Mouse (Mus musculus): ENCODE measurements around the gene Tet3.
A peak's percentile ranks its signal among the peaks of the same experiment; 100 is the strongest.

Gene Tet3

DNA sequence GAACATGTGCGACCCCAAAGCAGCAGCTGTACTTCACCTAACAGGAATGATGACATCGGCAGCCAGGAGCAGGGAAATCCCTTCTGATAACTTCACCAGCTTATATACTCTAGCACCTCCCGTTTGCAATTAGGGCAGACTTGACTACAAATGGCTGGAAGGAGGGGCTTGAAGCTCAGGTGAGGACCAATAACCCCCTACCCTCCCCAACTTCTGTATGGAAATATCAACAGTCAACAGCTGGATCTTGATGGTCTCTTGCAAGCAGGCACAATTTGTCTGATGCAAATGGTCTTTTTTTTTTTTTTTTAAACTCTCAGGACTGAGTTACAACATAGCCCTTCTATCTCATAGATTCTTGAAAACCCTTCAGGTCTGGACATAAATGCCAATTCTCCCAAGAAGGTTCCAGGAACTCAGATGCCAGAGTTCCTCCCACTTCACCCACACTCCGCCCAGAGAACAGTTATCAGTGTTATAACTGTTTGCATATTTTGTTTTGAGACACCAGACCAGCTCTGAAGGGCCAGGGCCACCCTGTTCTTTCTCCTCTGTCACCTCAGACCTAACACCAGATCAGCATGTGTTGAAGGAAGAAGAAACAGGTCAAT lies at the start of gene Tet3:
Tet3 (minus strand) TSS at position 51 of the 611 bp plus-strand sequence.
- DNase-seq = peak in 1 of 2 experiments; percentile 54

DNA sequence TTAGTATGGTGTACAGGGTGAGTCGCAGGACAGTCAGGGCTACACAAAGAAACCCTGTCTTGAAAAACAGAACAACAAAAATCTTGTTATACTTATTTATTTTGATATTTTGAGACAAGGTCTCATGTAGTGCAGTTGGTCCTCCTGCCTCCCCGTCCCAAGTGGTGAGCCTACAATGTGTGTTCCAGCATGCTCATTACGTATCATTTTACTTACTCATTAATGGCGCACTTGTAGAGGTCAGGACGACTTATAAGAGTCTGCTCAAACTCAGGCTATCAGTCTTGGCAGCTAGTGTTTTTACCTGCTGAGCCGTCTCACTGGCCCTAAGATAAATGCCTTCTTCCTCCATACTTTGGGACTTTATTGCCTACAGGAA lies 48.3 kb upstream of the Tet3 start:
- DNase-seq = no peak

DNA sequence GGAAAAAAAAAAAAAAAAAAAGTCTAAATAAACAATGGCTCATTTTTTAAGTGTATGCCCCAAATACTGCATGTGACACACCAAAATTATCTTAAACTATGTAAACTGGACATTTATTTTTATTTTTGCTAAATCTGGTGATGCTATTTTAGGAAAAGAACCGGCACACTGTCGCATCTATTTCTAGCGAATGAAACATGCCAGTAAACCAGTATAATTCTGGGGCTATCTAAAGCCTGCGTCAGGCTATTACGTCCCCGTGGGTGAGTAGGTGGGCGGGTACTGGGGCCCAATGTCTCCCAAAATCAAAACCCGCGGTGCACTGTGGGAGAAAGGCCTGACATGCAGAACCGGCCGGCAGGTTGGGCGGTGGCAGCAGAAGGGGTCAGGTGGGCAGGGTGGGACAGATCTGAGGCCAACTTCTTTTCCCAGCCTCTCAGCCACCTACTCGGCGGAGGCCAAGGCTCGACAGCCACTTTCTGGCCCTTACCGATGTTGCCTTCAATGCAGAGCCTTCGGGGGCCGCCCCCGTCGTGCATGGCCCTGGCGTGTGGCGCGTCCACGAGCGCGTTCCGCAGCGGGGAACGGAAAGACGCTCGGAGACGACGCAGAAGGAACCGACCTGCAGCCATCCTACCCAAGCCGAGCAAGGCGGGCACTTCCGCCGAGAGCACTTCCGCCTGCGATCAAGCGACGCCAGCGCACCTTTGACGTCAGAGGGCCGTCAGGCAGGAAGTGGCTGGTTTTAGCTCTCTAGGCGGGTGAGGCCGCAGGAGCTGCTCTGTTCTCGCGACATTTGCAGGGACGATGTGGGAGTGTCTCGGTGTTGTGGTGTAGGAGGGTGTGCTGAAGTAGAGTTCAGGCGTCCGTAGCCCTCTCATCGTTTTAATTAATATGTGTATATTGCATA lies 47.6 kb upstream of the Tet3 start, which contains the start of gene Dguok:
Dguok (minus strand) TSS at position 712 of the 910 bp plus-strand sequence.
- DNase-seq = peak; percentile 98 to 99

DNA sequence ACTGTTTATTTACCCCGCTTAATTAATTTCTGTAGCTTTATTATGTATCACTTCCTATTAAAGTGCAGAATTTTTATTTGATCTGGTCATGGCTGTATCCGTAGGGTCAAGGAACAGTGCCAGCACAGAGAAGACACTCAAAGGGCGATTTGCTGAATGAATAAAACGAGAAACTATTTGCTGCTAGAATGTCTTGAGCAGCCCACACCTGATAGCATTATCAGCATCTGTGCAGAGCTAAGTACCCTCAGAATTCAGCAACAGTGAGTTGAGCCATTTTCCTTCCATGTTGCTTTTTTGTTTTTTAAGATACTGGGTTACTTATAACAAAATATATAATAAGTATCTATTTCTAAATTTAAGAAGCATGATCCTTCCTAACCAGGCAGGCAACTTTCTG lies 46.7 kb upstream of the Tet3 start:
- DNase-seq = no peak

DNA sequence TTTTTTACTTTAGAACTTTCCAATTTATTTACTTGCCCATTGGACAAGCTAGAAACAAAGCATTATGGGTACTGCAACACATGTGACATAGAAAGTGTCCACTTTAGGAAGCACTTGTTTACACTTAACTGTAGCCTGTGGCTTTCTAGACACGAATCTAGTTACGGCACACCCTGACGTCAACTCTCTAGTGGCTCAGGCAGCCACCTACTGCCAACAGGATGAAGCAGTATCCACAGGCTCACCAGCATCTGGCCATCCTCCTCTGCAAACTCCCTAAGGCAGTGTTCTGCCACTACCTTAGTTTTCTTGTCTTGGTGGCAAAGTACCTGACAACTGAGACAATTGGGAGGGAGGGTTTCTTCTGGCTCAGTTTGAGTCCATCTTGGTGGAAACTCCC lies 44.5 kb upstream of the Tet3 start:
- peak in 1 of 2 experiments; percentile 45 for DNase-seq

DNA sequence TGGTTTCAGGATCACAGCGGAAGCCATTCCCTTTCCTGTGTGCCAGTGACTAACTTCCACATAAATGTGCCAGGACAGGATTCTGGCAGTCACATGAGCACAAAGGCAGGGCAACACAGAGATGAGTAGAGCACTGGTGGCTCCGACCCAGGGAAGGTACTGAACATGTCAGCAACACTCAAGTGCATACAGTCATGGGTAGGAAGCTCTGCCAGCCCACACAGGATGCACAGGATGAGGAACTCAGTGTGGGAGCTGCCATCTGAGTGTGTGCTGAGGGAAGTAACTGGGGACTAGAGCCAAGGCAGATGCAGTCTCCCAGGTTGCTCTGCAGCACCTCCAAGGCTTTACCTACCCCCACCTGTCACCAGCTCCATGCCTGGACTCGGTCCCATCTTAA lies 43.8 kb upstream of the Tet3 start:
- DNase-seq = peak; percentile 51 to 71

DNA sequence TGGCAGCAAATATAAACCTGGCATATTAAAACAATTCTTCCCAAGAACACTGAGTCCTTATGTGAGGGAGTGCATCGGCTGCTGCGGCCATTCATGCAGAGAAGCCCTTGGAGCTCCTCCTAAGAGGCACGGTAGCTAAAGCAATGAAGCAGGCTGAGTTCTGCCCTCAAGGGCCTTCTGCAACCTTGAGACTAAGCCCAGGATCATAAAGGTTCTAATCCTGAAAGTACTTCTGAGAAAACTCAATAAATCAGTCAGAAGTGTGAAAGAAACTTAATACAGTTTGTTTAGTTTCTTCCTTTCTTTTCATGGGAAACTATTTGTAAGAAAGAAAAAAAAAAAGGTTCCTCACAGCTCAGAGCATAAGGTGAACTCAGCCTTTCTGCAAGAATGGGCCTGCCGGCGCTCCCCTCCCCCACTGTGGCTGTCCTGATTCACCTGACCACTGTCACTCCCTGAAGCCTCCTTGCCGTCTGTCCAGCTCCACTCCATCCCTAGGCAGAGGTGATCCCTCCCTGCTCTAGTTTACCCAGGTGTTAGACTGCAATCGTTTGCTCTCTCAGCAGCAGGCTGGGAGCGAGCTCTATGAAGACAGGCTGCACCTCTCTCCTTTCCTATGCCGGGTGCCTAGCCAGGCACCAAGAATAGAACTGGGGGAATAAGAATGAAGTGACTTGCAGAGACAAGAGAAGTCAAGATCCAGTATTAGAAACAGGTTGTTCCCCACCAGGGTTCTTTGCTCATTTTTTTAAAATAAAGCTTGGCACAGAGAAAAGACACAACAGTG lies 42.8 kb upstream of the Tet3 start:
- no peak for DNase-seq

DNA sequence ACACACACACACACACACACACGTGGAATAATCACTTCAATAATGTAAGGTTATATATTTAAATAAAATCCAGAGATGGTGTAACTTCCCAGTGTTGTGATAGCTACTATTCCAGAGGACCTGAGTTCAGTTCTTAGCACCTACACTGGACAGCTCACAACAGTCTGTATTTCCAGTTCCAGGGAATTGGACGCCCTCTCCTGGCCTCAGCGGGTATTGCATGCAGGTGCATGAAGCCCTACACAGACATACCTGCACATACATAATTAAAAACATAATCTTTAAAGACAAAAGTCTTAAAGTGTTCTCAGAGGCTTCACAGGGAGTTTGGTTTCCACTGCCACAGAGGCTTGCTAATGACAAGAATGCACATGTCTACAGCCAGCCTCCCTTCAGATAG lies 41.6 kb upstream of the Tet3 start:
- DNase-seq = no peak

DNA sequence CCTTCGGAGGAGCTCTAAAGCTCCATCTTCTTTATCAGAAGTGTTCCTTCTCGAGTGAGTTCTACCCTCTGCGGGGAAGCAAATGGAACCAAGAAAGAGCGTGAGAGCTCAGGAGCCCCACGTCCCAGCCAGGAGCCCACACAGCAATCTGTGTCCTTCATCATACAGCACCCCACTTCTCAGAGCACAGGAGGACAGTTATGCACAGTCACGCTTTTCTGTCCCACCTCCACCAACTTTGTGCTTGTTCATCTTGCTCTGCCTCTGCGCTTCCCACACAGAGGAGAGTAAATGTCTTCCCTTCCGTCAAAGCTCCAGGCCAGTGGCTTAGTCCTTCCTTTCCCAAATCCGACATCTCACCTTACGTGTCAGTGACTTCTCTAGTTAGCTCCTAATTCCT lies 40.2 kb upstream of the Tet3 start:
- no peak for DNase-seq

DNA sequence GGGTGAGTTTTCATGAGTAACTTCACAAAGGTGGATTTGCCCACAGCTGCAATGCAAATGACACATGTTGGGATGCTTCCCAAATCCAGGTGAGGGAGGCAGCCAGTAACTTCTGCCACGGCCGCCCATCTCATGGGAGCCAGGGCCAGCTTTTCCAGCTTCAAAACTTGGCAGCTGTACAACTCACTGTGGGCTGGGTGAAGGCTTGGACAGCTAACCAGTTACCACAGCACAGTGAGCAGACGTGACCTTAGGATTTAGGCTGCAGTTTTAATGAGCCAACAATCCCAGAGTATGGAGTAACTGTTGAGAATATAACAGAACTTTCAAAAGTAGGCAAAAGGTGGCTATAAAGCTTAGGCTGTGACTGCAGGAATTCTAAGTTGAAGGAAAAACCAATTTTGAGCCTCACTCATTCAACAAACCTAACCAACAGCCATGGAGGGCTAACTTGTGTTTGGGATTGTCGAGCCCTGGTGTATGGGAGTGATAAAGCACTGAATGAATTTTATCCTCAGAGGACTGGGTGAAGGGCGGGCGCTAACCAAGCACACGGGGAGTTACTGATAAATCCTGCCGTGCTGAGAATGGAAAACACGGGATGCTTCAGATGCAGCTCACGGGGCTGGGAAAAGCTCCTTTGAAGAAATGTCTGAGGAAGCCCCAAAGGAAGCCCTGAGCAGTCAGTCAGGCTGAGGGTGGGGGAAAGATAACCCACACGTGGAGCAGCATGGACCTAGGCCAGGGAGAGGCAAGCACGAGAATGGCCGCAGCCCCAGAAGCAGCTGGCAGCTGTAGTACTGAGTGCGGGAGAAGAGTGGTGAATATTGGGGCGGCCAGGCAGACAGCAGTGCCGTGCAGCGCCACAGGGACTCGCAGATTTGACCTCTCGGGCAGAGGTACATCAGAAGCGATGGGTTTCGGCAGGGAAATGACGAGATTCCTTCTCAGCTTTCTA lies 38.1 kb upstream of the Tet3 start:
- peak in 1 of 2 experiments; percentile 33 for DNase-seq

DNA sequence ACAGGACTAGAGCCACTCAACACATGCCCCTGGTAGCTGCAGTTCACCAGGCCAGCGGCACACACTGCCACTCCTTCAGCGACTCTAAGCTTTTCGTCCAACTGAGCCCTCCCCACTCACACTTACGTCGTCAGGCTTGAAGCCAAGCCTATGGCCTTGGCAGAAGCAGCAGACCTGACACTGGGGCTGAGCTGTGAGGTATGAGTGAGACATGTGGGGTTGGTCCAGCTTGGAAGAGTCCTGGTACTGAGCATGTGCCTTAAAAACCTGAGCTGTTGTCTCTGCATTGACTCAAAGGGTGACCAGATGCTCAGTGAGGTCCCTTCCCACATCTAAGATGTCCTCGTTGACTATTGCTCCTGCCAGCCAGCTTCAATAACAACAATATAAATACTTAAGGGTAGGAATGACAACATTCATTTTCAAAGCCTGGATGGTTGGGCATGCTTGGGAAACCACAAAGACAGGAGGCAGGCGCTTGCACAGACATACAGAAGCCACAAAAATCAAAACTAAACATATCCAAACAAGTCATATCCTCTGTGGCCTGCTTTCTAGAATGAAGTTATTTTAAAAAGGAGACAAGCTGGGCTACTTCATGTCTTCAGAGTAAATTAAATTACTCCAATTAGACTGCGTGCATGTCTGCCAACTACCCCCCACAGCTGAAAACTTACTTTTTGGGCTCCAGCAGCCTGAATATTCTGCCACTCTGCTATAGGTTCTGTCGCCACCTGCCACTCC lies 37.3 kb upstream of the Tet3 start:
- peak; percentile 44 to 60 for DNase-seq

DNA sequence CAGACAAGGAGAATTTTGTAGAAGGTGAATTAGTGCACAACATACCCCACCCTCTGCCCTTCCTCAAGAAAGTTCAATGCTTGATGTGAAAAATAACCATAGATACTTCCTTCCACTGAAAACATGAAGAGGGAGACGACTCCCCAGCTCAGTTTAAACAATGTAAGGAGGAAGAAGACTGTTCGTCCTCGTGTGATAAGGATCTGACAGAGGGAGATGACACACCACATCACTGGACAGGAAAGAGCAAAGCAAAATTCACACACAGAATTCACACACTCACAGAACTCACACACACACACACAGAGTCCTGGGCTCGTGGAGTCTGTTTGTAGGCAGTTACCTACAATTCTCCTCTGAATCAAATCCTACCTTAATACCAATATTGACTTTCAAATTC lies 31.7 kb upstream of the Tet3 start:
- peak in 1 of 2 experiments; percentile 18 for DNase-seq

DNA sequence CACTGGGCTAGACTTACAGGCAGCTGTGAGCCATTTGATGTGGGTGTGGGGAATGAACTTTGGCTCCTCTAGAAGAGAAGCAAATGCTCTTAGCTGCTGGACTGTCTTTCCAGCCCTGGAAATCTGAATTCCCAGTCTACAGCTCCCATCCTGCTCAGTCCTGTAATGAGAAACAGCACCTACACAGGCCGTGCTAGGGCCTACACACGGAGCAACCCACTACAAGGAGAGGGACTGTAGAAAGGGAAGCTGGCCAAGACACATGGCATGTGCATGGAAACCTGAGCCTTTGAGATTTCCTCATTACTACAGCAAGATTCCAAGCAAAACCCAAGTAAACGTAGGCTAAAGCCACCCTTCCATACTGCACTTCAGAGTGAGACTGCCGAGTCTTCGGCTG lies 29.3 kb upstream of the Tet3 start:
- DNase-seq = no peak

DNA sequence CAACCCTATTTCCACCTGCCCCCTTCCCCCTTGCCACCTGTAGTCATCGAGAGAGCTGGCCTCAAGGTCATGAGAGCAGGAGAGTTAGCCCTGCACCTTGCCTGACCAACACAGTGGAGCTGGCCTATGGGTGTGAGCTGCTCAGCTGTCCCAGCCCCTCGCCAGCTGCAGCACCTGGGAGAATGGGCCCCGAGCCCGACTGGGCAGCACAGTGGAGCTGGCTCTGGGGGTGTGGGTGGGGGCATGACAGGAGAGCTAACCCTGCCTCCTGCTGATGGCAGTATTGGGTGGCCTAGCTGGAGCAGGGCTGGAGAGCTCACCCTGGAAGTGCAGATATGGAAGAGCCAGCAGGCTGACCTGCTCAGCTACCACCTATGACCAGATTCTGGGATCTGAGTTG lies 28.4 kb upstream of the Tet3 start:
- DNase-seq = no peak

DNA sequence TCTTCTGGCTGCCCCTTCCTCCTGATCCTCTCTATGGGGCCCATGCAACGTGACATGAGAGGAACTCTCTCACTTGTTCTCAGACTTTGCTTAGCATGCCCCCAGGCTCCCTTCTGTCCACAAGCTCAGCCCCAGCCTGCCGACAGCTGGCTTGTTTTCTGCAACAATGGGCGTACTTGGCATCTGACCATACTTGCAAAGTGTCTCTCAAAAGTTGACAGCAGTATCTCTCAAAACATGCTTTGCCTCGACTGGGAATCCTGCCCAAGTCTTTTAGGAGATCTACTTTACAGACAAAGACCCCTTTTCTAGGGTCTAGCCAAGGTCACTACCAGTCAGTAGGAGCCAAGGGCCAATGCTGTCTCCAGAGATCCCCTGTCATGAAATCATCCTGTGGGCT lies 27.0 kb upstream of the Tet3 start:
- DNase-seq = peak; percentile 42 to 52

DNA sequence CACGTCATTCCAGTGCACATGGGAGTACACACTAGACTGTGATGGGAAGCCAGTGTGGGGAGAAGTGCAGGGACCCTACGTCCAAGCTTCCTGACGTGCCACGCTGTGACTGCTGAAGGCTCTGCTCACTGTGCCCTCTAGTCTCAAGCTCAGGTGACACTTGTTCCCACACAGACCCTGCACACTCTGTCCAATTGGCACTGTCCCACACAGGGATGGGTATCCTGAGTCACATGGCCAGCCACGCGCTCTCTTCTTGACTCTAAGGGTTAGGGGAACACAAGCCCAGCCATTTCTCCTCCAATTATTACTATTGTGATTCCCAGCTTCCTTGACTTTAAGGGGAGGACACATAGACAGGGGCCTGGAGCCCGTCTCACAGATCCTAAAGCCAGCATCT lies 24.9 kb upstream of the Tet3 start:
- no peak for DNase-seq

DNA sequence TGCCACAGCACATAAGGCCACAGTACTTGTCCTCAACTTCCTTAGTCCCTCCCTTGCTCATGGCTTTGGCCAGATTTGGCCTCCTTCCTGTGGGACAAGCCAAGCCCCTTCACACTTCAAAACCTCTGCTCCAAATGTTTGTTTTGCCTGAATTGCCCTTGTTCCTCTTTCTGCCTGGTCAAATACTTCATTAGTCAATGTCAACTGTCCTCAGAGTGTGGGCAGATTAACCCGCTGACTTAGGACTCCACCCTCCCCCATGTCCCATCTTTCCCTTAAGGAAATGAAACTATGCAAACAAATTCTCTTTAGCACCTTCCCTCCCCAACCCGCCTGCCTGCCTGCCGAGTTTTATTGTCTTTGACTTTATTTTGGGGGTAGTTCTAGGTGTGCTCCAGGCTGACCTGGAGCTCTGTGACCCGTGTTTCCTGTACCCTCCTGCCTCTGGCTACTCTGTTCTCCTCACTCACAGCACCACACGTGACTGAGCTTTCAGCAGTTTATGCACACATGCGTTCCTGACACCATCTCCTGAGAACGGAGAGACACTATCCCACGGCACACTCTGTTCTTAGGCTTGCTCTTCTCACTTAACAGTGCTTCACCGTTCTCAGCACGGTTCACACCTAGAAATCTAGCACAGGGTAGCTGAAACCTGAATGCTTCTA lies 23.7 kb upstream of the Tet3 start:
- peak; percentile 71 to 82 for DNase-seq

DNA sequence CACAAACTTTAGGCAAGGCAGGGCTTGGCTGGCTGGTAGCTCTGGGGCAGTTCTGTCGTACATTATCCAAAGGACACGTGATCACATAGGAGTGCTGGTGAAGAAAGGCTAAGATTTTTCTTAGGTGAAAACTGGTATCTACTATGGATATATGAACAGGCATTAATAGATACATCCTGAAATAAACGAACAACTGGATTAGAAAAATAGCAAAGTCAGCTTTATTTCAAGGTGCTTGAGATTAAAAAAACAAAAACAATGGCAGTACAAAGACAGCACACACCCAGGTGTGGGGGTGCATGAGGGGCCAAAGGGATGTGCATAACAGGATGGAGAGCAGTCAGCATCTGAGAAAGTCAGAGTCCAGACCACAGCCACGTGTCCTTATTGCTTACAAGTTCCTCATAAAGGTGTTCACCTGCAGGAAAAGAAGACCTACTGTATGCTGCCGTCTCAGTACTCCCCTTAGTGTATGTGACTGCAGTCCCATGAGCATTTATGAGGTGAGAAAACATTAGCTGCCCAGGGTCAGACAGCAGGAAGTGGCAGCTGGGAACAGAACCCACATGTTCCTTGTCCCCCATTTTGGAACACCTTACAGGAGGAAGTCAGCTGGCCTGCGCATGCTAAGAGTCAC lies 21.3 kb upstream of the Tet3 start:
- DNase-seq = no peak

DNA sequence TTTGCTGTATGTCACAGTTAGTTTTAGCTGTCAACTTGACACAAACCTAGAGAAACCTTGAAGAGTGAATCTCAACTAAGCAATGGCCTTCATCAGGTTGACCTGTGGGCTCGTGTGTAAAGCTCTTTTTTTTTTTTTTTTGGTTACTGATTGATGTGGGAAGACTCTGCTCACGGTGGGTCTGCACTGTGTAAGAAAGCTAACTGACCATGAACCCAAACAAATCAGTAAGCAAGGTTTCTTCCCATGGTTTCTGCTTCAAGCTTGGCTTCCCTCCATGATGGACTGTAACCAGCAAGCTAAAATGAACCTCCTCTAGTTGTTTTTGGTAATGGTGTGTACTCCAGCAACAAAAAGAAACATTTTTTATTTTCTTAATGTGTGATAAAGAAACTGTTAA lies 20.3 kb upstream of the Tet3 start:
- no peak for DNase-seq

DNA sequence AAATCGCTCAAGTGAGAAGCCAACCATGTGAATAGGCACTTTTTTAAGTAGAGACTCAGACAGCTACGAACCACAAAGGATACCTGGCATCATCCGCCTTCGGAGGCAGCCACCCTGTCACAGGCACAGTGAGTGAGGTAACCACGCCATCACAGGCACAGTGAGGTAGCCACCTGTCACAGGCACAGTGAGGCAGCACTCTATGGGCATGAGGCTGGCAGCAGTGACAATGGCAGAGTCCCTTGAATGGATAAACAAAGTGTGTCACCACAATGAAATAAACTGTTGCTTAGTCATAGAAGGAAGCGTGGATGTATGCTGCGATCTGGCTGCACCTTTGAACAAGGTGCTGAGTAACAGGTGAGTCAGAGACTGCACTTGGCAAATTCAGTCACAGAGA lies 19.7 kb upstream of the Tet3 start:
- DNase-seq = no peak

All from lung, adult 18-20 months (tissue).